Mouse (Mus musculus) 3T3-L1 (cell line): ENCODE measurements around the gene Npr2.

ENCODE experiments used
- DNase-seq: peaks from one replicate; pipeline ENCODE4 v3.0.0-alpha.2; 2015; ENCODE audit warnings: low read depth, low spot score

Npr2 gene

GRCm38 (mm10) chr4:43672070-43672469, 40.3 kb downstream of the Npr2 start:
- peak; percentile 96 for DNase-seq

GRCm38 (mm10) chr4:43673703-43674102, 42.0 kb downstream of the Npr2 start:
- no peak for DNase-seq

GRCm38 (mm10) chr4:43674974-43675373, 43.2 kb downstream of the Npr2 start:
- DNase-seq = no peak

GRCm38 (mm10) chr4:43675608-43676007, 43.9 kb downstream of the Npr2 start:
- DNase-seq = no peak

- no peak for DNase-seq
These were observed 46.8 kb downstream of the Npr2 start for GRCm38 (mm10) chr4:43678541-43678940.

GRCm38 (mm10) chr4:43679416-43680043, 47.8 kb downstream of the Npr2 start:
- DNase-seq = peak; percentile 73

GRCm38 (mm10) chr4:43690021-43690420, 58.3 kb downstream of the Npr2 start:
- DNase-seq = no peak

- DNase-seq = no peak
These were observed 59.3 kb downstream of the Npr2 start for GRCm38 (mm10) chr4:43691026-43691425.

- DNase-seq = peak; percentile 83
These were observed 62.1 kb downstream of the Npr2 start for GRCm38 (mm10) chr4:43693806-43694241.

- no peak for DNase-seq
These were observed 62.9 kb downstream of the Npr2 start for GRCm38 (mm10) chr4:43694439-43695248.

GRCm38 (mm10) chr4:43695249-43695671, 63.5 kb downstream of the Npr2 start:
- DNase-seq = no peak

GRCm38 (mm10) chr4:43696561-43696960, 64.8 kb downstream of the Npr2 start:
- peak; percentile 50 for DNase-seq

GRCm38 (mm10) chr4:43700707-43701106, 69.0 kb downstream of the Npr2 start, which contains the start of gene Olfr70:
Gene Olfr70 (minus strand): TSS chr4:43700807.
- no peak for DNase-seq
